Mouse (Mus musculus): ENCODE results near the gene Arhgap44.

Arhgap44 gene

DNA sequence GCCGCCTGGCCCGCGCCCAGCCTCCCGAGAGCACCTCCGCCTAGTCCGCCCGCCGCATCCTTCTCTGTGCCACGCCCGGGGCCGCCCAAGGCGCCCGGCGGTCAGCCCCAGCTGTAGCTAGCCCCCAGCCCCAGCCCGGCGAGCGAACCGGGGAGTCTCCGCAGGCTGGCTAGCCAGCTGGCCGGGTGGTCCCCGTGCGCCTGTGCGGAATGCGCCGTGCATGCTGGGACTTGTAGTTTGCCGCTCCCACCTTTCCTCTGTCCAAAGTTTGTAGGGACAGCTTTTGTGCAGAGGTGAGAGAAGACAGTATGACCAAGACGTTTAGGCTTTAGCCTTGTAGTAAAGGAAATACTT lies at the start of gene Arhgap44:
Gene Arhgap44, minus strand, starts transcription at position 195 of the 354 bp plus-strand sequence.
- peak; percentile 80 for DNase-seq

DNA sequence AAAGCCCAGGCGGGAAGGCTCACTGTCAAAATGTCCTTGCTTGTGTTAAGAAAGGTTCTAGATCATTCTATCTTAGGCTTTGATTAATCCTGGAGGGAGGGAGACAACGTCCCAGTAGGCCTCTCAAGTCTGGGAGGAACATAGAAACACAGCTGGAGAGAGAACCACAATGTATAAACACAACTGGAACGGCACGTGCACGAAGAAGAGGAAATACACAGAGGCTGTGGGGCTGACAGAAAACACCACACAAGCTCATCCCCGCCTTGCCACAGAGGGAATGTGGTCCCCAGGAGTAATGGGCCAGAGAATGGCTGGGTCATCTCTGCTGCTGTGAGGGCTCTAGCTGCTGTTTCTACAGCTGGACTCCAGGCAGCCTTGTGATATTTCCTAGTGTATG lies 48.9 kb upstream of the Arhgap44 start:
- DNase-seq: no peak

DNA sequence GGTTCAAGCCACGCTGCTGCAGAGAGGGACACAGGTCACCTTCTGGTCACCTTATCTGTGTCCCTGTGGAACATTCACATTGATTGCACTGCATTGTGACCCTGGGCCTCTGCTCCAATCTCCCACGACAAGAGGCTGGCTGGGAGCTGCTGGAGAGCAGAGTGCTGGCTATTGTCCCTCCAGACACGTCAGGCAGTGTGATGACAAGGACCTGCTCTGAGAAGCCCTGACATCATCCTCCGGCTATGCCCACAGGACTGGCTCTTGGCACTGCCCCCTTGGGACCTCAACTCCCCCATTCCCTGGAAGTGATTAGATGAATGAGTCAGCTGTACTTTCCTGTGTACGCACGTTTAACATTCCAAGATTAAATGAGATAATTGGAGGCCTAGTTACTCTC lies 46.7 kb upstream of the Arhgap44 start:
- DNase-seq: no peak

DNA sequence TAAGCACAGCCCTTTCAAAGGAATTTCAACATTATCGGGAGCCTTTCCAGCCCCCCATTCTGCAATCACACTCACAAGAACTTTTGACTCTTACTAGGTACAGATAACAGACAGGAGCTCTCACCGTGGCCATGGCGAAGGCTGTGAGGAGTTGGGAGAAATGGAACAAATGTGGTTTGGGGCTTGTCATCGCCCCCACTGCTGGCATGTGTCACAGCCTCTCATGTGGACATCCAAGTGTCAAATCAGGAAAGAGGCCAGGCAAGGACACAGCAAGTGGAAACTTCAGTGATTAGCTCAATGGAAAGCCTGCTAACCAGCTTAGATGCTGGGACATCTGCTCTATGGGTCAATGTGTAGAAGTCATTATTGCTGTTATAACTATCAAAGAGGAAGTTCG lies 42.5 kb upstream of the Arhgap44 start:
- DNase-seq: no peak

DNA sequence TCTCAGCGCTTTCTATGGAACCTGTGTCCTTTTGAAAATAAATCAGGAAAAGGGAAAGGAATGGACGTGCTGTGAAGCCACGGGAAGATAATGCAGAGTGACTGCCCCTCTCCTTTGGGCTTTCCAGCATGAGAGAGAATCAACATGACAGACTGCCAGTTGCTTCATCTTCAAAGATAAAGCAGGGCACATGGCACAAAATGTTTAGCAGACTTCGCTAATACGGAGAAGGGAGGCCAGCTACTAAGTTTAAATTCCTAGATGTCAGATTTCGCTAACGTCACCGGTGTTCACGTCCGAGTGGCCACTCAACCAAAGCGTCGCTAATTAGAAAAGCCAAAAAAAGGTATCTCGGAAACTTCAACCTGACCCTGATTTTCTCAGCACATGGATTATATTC lies 41.9 kb upstream of the Arhgap44 start:
- DNase-seq: no peak

DNA sequence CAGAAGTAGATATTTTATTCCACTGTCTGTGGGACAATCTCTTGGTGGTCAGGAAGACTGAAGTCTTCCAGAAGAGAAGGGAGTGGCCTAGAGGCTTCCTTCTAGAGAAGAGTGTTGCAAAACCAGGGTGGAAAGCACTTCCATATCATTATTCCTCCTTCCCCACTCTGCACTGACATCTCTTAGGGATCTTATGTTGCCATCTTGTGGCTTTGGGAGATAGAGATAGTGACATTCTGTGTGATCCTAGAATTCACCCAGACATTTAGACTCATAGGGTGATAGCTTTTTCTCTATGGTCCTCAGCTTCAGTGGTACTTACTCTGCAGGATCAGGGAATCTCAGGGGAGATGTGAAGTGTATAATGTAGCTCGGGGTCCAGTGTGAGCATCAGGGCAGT lies 40.3 kb upstream of the Arhgap44 start:
- no peak for DNase-seq

DNA sequence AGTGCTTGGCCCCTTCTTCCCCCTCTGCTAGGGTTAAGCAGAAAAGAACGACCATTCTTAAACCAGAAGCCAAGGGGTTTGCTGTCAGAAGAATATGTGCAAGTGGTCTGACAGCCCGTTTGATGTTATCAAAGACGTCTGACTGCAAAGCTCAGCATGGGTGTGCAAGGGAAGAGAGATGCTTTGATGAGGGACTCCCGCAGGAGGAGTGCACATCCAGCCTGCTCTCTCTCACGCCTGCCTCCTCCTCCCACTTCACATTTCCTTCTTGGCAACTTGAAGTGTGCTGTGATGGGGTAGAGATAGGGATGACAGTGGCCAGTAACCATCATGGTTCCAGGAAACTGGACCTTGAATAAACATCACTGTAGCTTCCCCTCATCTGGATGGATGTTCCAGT lies 39.5 kb upstream of the Arhgap44 start:
- no peak for DNase-seq

DNA sequence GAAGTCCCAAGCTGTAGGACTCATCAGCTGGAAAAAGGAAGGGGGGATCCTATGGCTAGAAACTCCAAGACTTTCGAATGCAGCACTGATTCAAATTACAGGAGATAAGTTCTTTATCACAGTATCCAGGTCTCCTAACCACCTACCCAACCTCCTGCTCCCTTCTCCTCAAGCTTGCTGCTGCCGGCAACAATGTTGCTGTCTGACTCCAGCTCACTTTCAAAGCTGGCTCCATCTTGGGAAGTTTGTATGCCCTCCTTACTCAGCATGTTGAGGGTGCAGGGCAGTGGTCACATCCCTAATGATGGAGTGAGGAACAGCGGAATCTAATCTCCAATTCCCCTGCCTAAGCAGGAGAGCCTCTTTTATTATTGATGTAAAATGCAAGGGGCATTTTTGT lies 35.3 kb upstream of the Arhgap44 start:
- DNase-seq: no peak

DNA sequence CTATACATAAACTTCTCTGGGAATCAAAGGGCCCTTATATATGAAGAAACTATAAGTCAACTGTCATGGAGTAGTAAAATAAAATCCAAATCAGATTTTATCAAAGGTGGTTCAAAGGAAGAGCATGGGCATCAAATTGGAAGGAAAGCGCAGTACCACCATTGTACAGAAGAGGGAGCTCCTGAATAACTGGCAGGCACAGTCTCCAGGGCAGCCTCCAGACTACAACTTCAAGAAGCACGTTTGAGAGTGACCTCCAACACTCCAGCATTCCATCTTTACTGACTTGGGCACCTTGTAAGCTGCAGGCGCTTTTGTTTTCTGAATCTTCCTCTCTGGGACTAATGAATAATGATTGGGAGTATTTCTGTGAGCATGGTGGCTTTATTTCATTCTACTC lies 34.5 kb upstream of the Arhgap44 start:
- DNase-seq: peak; percentile 58

DNA sequence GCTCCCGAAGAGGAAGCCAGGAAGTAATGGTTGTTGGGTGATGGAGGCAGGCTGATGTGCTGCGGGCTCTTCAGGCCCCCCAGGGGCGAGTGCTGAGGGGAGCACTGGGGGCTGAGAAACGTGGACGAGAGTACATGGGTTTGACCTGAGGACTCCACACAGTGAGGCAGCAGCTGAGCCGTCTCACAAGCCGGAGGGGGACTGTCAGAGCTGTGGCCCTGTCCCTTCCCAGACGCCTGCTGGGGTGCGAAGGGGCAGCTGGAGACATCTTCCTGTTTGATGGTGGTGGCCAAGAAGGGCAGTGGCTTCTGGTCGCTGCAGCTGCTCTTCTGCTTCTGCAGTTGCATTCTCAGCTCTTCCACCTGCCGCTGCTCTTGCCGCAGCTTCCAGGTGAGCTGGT lies 24.2 kb upstream of the Arhgap44 start:
- no peak for DNase-seq

DNA sequence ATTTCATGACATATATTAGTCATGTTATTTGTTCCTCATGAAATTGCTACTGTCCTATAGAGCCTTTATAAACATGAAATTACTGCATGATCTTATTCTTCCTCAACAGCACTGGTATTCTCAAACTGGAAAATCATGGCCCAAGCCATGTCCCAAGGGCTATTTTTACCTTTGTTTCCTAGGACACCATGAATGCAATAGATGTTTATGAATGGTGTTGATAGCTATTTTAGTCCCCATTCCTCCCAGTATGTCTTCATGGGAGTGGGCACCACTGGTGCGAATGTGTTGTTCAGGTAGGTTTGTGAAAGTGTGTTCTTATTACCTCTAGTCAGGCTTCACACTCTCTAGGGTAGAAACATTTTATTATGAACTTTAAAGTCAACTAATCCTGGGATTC lies 22.4 kb upstream of the Arhgap44 start:
- no peak for DNase-seq

DNA sequence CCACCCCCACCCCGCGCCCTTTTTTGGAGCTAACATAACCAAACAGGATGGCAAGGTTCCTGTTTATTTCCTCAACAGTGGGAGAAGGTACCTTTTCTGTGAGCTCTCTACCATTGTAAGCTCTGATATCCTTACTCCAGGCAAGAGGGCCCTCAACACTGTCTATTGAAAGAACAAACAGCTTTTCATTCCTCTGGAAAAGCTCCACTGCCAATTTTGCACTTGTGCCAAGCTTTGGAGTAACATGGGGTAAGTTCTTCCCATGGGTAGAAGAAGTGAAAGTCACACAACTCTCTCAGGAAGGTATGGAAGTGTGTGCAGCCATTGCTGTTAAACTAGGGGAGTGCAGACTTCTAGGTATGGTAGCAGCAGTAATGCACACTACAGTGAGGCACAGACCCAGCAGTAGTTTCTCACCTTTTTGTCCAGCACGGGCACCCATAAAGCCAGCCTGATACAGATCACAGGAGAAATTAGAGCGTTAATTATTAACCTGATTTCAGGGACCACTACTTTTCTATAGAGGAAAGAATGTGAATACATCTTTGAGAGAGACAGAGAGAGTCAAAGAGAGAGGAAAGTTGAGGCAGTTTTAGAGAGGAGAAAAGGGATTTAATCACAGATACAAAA lies 7.5 kb upstream of the Arhgap44 start:
- no peak for DNase-seq

DNA sequence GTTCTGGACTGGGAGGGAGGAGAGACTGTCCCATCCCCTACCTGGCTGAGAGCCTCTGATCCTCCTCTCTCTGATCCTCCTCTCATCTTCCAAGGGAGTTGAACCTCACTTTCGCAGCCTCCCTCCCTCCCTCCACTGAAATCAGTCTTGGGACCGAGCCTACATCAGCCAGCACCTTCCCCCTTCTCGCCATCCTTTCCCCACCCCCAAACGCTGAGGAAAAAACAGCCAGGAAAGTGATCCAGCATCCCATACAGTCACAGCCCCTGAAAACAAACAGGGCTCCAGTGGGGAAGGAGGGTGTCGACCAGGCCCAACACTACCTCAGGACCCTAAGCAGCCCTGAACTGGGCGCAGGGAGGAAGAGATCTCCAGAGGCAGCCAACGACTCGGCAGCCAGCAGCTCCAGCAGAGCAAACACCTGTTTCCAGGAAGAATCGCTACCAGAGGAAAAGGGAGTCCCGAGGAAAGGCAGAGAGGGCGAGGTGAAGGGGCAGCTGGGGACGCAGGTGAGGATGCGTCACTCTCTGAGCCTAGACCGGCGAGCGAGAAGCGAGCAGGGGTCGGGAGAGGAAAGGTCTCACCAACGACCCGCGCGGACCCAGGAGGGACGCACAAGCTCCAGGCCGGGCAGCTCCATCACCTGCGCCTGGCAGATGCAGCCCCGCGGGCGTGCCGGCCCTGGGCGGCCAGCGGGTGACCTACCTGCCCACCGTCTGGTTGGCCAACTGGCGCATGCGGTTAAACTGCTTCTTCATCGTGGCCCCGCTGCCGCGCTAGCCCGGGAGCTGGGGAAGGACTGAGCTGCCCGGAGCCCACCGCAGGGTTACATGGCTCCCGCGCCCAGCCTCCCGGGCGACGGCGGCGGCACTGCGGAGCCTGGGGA lies 637 bp downstream of the Arhgap44 start:
- peak; percentile 82 for DNase-seq

DNA sequence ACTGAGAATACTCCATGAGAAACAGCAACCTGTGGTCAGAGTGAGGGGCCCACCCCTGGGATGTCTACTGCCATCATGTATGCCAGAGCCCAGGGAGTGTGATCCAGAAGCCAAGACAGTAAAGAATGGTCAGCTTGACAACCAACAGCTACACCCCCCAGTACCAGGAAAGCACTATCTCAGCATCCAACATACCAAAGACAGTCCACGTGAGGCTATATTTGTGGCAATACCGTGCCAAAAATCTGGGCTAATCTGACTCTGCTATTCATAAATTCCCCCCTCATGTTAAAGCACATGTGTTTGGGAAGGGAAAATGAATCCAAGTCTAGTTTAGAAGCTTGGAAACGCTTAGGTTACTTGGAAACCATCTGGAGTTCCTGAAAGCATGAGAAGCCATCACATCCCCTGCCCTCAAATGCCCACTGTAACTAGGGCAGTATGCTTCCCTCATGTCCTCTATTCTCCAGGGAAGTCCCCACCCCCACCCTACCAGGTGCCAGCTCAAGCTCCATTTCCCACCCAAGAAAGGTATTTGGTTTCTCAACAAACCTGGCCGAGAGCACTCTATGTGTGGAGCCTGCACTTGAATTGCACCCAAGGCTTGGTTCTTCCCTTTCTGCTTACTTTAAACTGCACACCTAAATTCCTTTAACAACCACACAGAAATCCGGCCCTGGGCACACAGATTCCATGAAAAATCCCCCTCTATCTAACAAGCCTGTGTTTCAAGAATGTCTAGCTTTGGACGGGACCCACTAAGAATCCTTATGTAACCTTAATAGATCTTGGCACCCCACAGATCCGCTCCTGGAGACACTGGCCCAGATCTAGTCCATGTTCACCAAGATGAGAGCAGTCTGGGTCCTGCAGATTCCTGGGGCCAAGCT lies 1.5 kb downstream of the Arhgap44 start:
- peak; percentile 49 for DNase-seq

DNA sequence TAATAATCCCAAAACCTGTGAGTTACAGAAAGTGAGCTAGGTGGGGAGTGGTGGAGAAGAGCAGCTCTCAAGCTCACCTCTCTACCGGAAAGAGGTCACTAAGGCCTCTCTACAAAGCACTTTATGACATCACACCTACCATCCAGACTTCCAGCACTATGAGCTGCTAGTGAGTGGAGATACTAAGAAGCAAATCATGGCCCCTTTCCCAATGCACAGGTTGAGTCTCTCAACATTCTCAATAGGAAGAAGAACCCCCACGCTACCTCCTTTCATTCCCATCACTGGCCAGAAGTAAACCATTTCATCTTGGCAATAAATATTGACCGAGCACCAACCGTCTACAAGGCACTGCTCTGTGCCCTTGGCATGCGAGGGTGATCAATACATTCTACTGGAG lies 3.0 kb downstream of the Arhgap44 start, which contains the start of gene 1700086D15Rik:
Gene 1700086D15Rik, minus strand, starts transcription at position 101 of the 400 bp plus-strand sequence.
- no peak for DNase-seq

DNA sequence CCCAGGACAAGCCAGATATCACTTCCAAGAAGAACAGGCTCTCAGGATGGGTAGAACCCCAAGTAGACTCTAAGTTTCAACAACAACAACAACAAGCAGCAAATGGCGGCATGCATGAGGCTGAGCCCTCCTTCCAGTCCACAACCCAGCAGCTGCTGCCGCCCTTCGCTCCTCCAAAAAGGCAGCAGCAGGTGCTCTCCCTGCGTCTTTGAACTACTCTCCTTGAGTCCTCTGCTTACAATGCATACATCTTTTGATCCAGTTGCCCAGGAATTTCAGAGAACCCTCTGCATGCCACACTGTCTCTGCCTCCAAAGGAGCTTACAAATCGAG lies 4.1 kb downstream of the Arhgap44 start:
- DNase-seq: no peak

DNA sequence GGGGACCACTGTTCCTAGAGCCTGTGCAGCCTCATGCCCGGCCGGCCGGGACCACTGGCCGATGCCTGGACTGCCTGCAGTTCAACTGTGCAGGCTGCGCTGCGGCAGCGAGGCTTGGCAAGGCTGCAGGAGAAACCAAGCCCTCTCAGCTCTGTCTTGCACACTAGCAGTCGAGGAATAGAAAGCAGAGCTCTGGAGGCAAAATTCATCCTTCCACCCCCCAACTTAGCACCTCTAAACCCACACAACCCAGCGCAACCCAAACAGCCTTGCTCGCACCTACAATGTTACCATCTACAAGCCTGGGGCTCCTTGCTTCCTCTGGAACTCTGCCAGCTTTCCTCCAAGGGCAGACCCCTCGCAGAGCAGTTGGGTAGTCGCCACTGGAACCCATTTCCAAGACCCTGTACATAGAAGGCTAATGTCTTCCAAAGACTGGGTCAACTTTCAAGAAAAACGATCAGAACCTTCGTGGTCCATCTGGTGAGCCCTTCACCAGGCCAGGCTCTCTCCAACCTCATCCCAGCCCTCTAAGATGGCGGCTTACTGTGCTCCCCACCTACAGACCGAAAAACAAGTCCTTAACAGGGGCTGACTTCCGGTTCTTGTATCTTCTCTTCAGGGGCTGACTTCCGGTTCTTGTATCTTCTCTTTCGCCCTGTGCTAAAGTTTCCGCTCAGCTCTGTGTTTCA lies 4.6 kb downstream of the Arhgap44 start:
- DNase-seq: no peak

DNA sequence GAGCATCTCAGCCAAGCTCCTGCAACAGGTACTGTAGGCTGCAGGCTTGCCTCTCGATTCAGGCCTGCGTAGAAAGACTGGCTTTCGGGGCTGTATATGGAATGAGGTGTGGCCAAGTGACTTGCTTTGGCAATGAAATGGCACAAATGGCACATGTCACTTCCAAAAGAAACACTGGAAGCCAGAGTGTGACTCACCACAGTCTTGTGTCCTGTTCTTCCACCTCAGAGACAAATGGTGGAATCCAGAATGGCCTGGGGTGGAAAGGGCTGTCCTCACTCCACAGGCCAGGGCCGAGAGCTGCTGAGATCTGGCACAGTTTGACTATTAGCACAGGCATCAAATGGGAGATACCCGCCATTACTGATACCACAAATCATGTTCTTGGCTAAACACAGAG lies 9.8 kb downstream of the Arhgap44 start:
- DNase-seq: peak; percentile 64

DNA sequence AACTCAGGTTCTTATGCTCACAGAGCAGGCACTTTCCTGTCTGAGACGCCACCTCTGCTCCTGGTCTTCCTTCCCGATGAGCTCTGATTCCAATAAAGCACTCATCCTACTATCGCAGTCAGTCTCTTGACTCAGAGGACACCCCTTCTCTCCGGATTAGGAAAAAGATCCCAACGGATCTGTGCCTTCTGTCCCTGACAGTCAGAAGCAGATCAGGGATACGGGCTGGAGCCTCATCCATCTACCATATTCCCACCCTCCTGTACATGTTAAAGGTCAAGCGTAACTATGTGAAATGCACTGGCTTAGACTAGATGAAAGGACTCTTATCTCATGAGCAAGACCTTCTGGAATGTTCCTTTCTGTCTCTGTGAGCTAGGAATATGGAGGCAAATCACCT lies 14.3 kb downstream of the Arhgap44 start:
- DNase-seq: no peak

DNA sequence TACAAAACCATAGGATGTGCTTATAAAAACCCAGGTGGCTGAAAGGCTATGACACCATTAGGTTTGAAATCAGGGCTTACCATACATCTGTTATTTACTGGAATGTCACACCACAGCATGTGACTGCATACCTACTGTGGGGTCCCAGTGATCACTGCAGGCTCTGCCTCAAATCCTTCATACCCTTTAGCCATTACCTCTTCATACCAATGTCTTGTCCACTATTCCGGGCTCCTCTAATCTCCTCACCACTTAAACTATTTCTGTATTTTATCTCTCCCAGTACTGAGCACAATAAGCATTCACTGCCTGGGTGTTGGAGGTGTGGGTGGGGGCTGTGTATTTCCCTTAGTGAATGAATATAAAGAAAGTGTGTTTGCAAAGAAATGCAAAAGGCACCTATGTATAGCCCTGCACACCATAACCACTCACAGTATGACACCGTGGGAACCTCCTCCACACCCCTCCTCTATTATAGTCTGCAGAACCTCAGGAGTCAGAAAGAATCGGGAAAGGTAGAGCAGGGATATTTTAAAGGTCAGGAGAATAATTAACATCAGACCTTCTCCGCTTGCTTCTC lies 19.8 kb downstream of the Arhgap44 start:
- no peak for DNase-seq

DNA sequence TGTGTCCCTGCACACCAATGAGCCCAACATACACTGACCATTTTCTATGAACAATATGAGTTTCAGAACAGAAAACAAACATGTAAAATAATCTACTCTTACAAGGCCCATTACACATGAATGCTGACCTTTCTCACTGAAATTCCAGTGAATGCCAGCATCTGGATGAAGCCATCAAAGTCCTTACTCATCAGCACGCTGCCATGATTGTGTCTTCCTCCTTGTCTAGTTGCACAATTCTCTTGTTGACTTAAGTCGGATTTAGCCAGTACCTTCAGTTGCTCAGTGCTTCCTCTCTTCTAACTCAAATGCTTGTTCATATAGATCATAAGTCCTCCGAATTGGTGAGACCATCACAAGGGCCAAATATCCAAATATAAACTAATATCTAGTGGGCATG lies 23.7 kb downstream of the Arhgap44 start:
- no peak for DNase-seq

DNA sequence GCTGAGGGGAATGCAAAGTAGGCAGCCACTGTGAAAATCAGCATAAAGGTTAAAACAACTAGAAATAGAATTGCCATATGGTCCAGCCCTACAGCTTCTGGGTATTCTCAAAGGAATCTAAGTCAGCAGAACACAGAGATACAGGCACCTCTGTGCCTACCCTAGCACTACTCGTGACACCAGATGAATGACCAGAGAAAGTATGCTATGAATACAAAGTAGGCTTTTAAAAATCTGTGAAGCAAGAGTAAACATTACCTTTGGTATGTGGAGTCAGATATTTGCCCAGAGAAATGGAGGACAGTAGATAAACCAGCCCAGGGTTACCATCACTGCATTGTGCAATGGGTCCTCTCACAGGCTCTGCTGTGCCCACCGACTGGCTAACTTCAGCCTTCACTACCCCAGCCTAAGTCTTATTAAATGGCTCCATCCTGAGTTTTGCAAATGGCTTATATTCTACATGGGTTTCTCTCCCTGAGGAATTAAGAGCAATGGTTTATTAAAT lies 25.6 kb downstream of the Arhgap44 start:
- DNase-seq: no peak
